In genomic region chr9:121405088-121405681, GRCm38 (mm10) we compare ENCODE assay signal across 18 mouse cellular contexts.
DNase-seq lines count a peak whose midpoint lies in the region; ATAC-seq and TF ChIP-seq lines count a peak whose summit lies in the region.
"Had no signal": no experiment of that assay in that cellular context is flagged by ENCODE, and none has a peak within 500 bp of the region (broad histone marks: within the 10 kb centered on the region; RNA-seq: fewer than 3 reads in every experiment).

No protein-coding gene starts in this region.

- 52% methylated on average over 8 of the region's 8 CpGs for WGBS in liver, adult 2 months
- WGBS in hindbrain, embryonic 15.5 days, result 97% methylated on average over 8 of the region's 8 CpGs
- 99% methylated on average over 8 of the region's 8 CpGs for WGBS in neural tube, embryonic 14.5 days

- peak overlapping the region; percentile 74 for H3K4me2 ChIP-seq in hindbrain, embryonic 15.5 days
- peak overlapping the region; percentile 61; the same call in 1 of the 2 replicates for H3K4me2 ChIP-seq in neural tube, embryonic 14.5 days (ENCODE audit: low read depth, low read length)
- H3K4me2 ChIP-seq: embryonic facial prominence, embryonic 15.5 days; heart, embryonic 13.5 days had no signal

- no peaks in the 10 kb centered on the region for H3K9me3 ChIP-seq in hindbrain, embryonic 15.5 days
- H3K9me3 ChIP-seq in neural tube, embryonic 14.5 days (ENCODE audit: control insufficient read depth, low read length), result no peaks in the 10 kb centered on the region
- H3K9me3 ChIP-seq: embryonic facial prominence, embryonic 15.5 days; heart, embryonic 13.5 days; midbrain, embryonic 12.5 days had no signal

- no peak for TF ChIP-seq POLR2A in liver, adult 2 months (IDR thresholded peaks at IDR 0.05; ENCODE audit: extremely low read depth, insufficient read depth, low read length)

- no peak for TF ChIP-seq CTCF in liver, adult 2 months (IDR thresholded peaks at IDR 0.05; ENCODE audit: low read depth, low read length)

- H3K4me1 ChIP-seq in liver, adult 2 months (ENCODE audit: control insufficient read depth, insufficient read depth, low read length), result peaks cover 13% of the 10 kb centered on the region
- H3K4me1 ChIP-seq in hindbrain, embryonic 15.5 days (replicated peaks), result peaks cover 32% of the 10 kb centered on the region
- peaks cover 6% of the 10 kb centered on the region; the same call in 1 of the 2 replicates for H3K4me1 ChIP-seq in neural tube, embryonic 14.5 days (ENCODE audit: control insufficient read depth, insufficient read depth, low read length)

- H3K9ac ChIP-seq in liver, adult 2 months (ENCODE audit: low read depth, low read length), result 0 out of 2 replicates have a peak overlapping the region, but pooled peaks have one; percentile 18
- H3K9ac ChIP-seq in hindbrain, embryonic 15.5 days, result no peak overlapping the region
- H3K9ac ChIP-seq in neural tube, embryonic 14.5 days (replicated peaks; ENCODE audit: low read depth, low read length), result no peak overlapping the region
- H3K9ac ChIP-seq: embryonic facial prominence, embryonic 15.5 days; heart, embryonic 13.5 days; liver, postnatal 0 days had no signal

- DNase-seq in adrenal gland, postnatal 14 days, result peak; percentile 47
- no peak for DNase-seq in adrenal gland, postnatal 25 days
- peak; percentile 99 for DNase-seq in liver, adult 2 months (ENCODE audit: extremely low read depth, low read depth, low spot score)
- no peak for DNase-seq in liver
- no peak for DNase-seq in kidney, adult 11 months
- no peak for DNase-seq in embryo, embryonic 10 days (ENCODE audit: low spot score)
- DNase-seq: cerebellum, adult 18-20 months; gastrocnemius, postnatal 36 days; liver, postnatal 0 days; lung, postnatal 36 days; thymus, postnatal 4 days had no signal

- peaks cover 23% of the 10 kb centered on the region for H3K79me2 ChIP-seq in liver, adult 2 months (ENCODE audit: control insufficient read depth, insufficient read depth, low read length)

- ATAC-seq in hindbrain, embryonic 15.5 days (ENCODE audit: low FRiP score, low read depth), result no peak
- no peak for ATAC-seq in neural tube, embryonic 14.5 days (ENCODE audit: low read depth)
- ATAC-seq: liver, postnatal 0 days had no signal

- H3K4me3 ChIP-seq in liver, adult 2 months (ENCODE audit: insufficient read depth, low read depth, low read length), result no peak overlapping the region
- peak overlapping the region; percentile 57 for H3K4me3 ChIP-seq in hindbrain, embryonic 15.5 days
- no peak overlapping the region for H3K4me3 ChIP-seq in neural tube, embryonic 14.5 days (ENCODE audit: low read depth, low read length)
- H3K4me3 ChIP-seq: embryonic facial prominence, embryonic 15.5 days; heart, embryonic 13.5 days; midbrain, embryonic 12.5 days had no signal

- H3K36me3 ChIP-seq in liver, adult 2 months (ENCODE audit: control insufficient read depth, insufficient read depth, low read length), result no peaks in the 10 kb centered on the region; the same call in 1 of the 2 replicates
- H3K36me3 ChIP-seq in hindbrain, embryonic 15.5 days, result no peaks in the 10 kb centered on the region
- no peaks in the 10 kb centered on the region for H3K36me3 ChIP-seq in neural tube, embryonic 14.5 days (ENCODE audit: control insufficient read depth, insufficient read depth, low read length)
- H3K36me3 ChIP-seq: embryonic facial prominence, embryonic 15.5 days had no signal

- peak overlapping the region; percentile 86 for H3K27ac ChIP-seq in liver, adult 2 months (replicated peaks; ENCODE audit: insufficient read depth, low read depth, low read length)
- no peak overlapping the region for H3K27ac ChIP-seq in hindbrain, embryonic 15.5 days (replicated peaks)
- H3K27ac ChIP-seq in neural tube, embryonic 14.5 days (ENCODE audit: low read depth, low read length), result no peak overlapping the region
- H3K27ac ChIP-seq: embryonic facial prominence, embryonic 15.5 days; heart, embryonic 13.5 days; midbrain, embryonic 12.5 days; stomach, postnatal 0 days had no signal

- no peaks in the 10 kb centered on the region for H3K27me3 ChIP-seq in liver, adult 2 months (ENCODE audit: control insufficient read depth, insufficient read depth, low read length)
- H3K27me3 ChIP-seq in hindbrain, embryonic 15.5 days, result no peaks in the 10 kb centered on the region
- H3K27me3 ChIP-seq in neural tube, embryonic 14.5 days (ENCODE audit: control insufficient read depth, insufficient read depth, low read length), result no peaks in the 10 kb centered on the region
- H3K27me3 ChIP-seq: CH12.LX; embryonic facial prominence, embryonic 15.5 days; heart, embryonic 13.5 days; midbrain, embryonic 12.5 days had no signal

Comparison
In these comparisons a context has a peak if more than half of its experiments do, and no peak if none do; other contexts are left out.
1. DNase-seq: peak in adrenal gland, postnatal 14 days (single experiment) and liver, adult 2 months (single experiment); none in adrenal gland, postnatal 25 days (single experiment), liver (single experiment), kidney, adult 11 months (single experiment) and embryo, embryonic 10 days (single experiment).